Mouse (Mus musculus) adrenal gland (tissue): ENCODE measurements around the gene Espn.

Experiments
- intact Hi-C: fragments of 180-260 bp; cut with DNase I; formaldehyde crosslinking; loops from one replicate; pipeline ENCODE4 v1.15.1; 2025

Espn gene

DNA sequence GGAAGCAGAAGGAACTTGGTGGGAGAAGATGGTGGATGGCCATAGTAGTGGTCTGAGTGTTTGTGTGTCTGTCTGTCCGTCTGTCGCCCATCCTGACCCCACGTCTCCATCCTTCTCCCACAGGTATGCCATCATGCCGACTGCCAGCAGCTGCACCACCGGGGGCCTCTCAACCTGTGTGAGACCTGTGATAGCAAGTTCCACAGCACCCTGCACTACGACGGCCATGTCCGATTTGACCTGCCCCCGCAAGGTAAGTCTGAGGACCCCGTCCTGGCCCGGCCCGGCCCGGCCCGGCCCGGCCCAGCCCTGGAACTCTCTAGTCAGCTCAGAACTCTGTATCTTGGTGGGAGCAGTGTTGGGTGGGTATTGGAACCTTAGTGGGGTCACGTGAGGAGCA, 50.2 kb downstream of the Espn start:
- intact Hi-C loops, result loop anchor here (5.0 kb wide), 1 partner anchor 35 kb away; no protein-coding TSS in a partner anchor

DNA sequence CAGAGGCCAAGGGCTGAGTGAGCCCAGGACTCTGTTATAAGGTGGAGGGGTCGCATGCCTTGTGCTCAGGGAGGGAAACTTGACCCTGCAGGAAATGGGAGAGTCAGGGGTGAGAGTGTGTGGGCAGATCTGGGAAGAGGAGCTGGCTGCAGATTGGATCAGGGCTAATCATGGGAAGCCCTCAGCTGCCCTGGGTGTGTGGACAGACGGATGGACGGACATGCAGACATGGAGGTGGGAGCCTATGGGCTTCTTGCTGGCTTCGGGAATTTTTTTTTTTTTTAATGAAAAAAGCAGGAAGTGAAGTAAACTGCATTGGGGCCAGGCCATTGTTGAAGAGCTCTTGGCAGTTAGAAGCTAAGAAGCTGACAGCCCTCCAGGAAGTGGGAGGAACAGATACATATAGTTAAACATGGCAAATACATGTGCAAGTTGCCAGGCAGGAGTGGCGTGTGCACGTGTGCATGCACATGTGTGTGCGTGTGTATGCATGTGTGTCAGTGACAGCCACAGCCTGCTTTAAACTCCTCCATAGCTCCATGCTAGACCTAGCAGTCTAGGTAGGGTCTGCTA, 51.0 kb downstream of the Espn start:
- intact Hi-C loops, result loop anchor here (5.0 kb wide), 1 partner anchor 36 kb away; no protein-coding TSS in a partner anchor

- intact Hi-C loops, result loop anchor here (5.0 kb wide), 1 partner anchor 37 kb away; no protein-coding TSS in a partner anchor
Measured at GRCm38 (mm10) chr4:152100541-152100940, 51.6 kb downstream of the Espn start.

- intact Hi-C loops, result loop anchor here (5.0 kb wide), 1 partner anchor 61 kb away; the partner anchor contains the start of genes Nol9 and Tas1r1
Measured at GRCm38 (mm10) chr4:152097911-152098799, 54.0 kb downstream of the Espn start.

DNA sequence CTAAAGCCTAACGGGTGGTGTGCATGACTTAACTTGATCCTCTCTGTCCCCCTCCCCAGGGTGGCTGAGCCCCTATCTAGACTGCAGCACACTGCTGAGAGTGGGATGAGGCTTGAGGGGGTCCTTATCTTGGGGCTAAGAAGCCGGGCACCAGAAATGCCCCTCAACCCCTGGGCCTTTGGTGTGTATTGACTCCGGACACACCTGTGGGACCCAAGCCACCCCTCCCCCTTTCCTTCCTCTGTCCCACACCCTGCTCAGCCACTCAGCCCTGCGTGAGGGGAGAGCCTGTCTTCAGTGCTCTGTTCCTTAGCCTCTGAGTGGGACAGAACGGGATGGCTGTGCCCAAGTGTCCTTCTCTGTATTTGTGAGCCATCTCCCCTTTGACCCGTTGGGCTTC, 55.2 kb downstream of the Espn start:
- intact Hi-C loops, result loop anchor here (5.0 kb wide), 1 partner anchor 60 kb away; the partner anchor contains the start of genes Nol9 and Tas1r1

DNA sequence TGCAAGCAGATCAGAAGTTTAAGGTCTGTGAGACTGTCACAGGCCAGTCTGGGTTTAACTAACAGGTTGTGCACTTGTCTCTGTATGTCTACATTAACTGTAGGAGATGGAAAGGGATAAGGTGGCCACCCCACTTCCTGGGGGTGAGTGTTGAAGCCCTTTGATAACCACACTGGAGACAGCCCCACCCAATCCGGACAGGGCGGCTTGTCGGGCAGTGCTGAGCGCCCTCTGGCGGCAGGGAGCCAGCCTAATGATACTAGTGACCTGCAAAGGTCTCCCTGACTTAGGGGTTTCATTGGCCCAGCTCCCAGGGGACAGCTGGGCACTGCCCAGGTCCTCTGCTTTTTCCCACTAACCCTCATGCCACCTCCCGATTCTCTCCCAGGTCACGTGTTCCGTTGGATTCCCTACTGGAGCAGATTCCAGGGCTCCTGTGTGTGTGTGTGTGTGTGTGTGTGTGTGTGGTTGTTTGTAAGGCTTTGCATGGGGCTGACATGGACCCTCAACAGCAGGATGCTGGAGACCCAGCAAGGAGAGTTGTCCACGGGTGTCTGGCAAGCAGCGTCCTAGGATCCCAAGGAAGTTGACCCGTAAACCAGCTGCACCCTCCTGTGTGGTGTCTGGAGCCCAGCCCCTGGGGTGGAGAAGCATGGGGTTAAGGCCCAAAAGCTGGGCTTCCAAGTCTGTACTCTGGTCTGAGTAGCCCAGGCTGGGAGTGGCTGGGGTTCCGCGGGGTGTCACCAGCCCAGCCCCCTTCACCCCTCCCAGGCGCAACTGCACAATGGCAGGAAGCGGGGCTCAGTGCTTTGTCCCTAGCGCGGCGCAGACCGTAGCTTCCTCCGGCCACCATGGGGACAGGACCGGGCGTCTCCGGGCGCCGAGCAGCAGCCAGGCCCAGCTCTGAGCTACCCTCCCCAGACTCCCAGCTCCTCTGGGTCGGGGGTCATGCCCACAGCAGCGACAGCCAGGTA, 55.9 kb downstream of the Espn start:
- intact Hi-C loops, result loop anchor here (5.0 kb wide), 1 partner anchor 59 kb away; the partner anchor contains the start of genes Nol9 and Tas1r1

DNA sequence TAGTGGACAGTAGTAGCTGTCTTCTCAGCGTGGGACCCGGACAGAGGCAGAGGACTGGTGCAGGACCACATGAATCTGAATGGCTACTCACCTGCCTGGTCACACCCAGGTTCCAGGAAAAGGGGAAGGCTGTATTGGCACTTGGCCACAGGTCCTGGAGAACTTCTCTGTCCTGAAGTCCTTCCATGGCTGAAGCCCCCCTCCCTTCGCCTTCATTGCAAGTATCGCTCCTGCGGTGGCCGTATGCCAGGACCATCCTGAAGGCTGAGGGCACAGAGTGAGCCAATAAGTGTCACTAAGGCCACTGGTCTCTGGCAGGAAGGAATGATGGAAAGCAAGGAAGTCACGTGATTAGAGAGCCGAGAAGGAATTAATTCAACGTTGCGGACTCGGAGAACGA, 57.9 kb downstream of the Espn start:
- intact Hi-C loops, result loop anchor here (5.0 kb wide), 2 partner anchors 37 to 107 kb away; partner anchors contain the start of gene Thap3

DNA sequence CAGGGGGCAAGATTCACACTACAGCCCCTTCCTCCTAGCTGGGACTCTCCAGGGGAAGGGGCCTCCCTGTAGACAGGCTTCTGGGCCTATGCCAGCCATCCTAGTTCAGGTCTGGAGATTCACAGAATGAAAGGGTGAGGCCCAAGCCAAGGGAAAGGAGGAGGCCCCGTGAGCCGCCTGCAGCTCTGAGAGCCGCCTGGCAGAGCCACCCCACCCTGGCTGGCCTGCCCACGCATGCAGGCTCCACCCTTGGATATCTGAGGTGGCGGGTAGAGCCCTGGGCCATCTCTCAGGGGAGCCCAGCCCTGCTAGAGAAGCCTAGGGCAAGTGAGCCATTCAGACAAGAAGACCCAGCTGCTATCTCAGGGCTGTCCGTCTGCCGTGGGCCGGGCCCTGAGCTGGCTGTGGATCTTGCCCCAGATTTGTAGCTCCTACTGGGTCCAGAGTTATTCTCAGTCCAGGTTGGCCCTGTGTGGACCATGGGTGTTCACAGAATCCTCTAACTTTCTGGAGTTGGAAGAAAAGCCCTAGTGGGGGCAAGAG, 59.3 kb downstream of the Espn start:
- intact Hi-C loops, result loop anchor here (5.0 kb wide), 2 partner anchors 36 to 106 kb away; partner anchors contain the start of gene Thap3

GRCm38 (mm10) chr4:152090191-152090590, 62.0 kb downstream of the Espn start:
- intact Hi-C loops, result loop anchor here (5.0 kb wide), 2 partner anchors 33 to 103 kb away; partner anchors contain the start of gene Thap3

- intact Hi-C loops, result no loop called here
Measured at GRCm38 (mm10) chr4:152088556-152089120, 63.5 kb downstream of the Espn start.

DNA sequence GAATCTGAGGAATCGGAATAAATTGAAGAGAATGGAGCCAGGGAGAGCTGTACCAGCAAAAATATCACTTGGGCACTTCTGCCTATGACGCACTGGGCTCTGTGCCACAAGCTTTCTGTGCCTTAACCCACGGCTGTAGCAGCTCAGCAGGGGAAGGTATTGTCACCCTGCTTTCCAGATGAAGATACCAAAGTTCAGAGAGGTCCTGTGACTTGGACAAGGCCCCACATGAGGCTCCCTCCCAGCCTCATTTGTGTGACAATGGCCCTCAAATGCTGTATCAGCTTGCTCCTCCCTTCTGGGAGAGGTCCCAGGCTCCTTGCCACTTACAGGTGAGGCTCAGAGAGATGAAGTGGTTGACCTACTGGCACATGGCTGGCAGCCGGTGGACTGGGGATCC, 64.0 kb downstream of the Espn start:
- intact Hi-C loops, result no loop called here

- intact Hi-C loops, result no loop called here
Measured at GRCm38 (mm10) chr4:152087211-152088081, 64.7 kb downstream of the Espn start.

GRCm38 (mm10) chr4:152086505-152087210, 65.5 kb downstream of the Espn start:
- intact Hi-C loops, result no loop called here

- intact Hi-C loops, result no loop called here
Measured at GRCm38 (mm10) chr4:152084616-152085015, 67.6 kb downstream of the Espn start.

GRCm38 (mm10) chr4:152083611-152084220, 68.5 kb downstream of the Espn start:
- intact Hi-C loops, result no loop called here

DNA sequence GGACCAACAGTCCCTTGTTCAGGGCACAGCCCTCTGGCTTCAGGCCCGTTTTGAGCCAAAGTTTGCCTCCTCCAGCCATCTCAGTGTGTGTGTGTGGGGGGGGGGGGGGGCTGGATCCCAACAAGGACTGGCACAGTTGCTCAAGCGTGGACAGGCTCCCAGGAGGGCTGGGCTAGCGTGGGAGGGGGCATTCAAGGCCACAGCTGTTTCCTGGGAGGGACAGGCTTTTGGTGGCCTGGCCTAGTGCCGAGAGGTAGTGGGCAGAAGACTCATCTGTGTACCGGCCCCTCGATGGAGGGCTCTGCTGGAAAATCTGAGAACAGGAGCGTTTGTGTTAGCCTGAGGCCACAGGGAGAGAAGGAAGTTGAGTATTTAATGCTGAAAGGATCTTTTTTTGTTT, 72.2 kb downstream of the Espn start:
- intact Hi-C loops, result no loop called here

- intact Hi-C loops, result no loop called here
Measured at GRCm38 (mm10) chr4:152079261-152079660, 72.9 kb downstream of the Espn start.

DNA sequence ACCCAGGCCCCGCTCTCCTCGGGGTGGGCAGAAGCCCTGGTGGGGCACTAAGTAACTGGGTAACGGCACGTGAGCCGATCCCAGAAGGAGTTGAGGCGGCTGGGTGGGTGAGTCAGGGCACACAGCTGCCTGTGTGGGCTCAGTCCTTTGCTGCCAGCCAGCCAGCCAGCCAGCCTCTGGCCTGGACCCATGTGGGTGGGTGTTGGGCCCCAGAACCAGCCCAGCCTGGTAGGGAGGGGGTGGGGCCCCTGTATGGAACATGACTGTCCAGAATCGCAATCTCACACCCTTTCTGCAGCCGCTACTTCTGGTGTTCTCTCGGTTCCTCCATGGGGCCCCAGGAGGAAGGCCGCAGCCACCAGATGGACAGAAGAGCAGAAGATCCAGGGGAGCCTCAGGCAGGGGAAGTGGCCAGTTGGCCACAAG, 74.1 kb downstream of the Espn start:
- intact Hi-C loops, result no loop called here
